Mouse (Mus musculus) T-helper 2 cell (primary cell): ENCODE measurements around the gene Rin3.

Experiments used
- in situ Hi-C: fragments of 300-600 bp; cut with MboI, MseI; formaldehyde crosslinking; loops from one replicate; pipeline ENCODE4 v1.15.1; 2025; ENCODE audit warnings: high pct_unique_total_duplicates

Gene Rin3

GRCm38 (mm10) chr12:102330188-102330587 lies 47.3 kb downstream of the Rin3 start:
- in situ Hi-C loops = loop anchor here (10.0 kb wide), 1 partner anchor 1235 kb away; no protein-coding TSS in a partner anchor

- in situ Hi-C loops = loop anchor here (10.0 kb wide), 1 partner anchor 1236 kb away; no protein-coding TSS in a partner anchor
Measured at GRCm38 (mm10) chr12:102330731-102331130, 47.9 kb downstream of the Rin3 start.

GRCm38 (mm10) chr12:102333101-102333500 lies 50.3 kb downstream of the Rin3 start:
- in situ Hi-C loops = loop anchor here (10.0 kb wide), 1 partner anchor 1238 kb away; no protein-coding TSS in a partner anchor

GRCm38 (mm10) chr12:102339085-102339484 lies 56.2 kb downstream of the Rin3 start:
- in situ Hi-C loops = loop anchor here (10.0 kb wide), 1 partner anchor 1244 kb away; no protein-coding TSS in a partner anchor

- in situ Hi-C loops = no loop called here
Measured at GRCm38 (mm10) chr12:102340471-102340870, 57.6 kb downstream of the Rin3 start.

- in situ Hi-C loops = no loop called here
Measured at GRCm38 (mm10) chr12:102342147-102342546, 59.3 kb downstream of the Rin3 start.

GRCm38 (mm10) chr12:102342602-102343001 lies 59.8 kb downstream of the Rin3 start:
- in situ Hi-C loops = no loop called here

- in situ Hi-C loops = no loop called here
Measured at GRCm38 (mm10) chr12:102345031-102345815, 62.4 kb downstream of the Rin3 start.

GRCm38 (mm10) chr12:102346507-102346906 lies 63.7 kb downstream of the Rin3 start:
- in situ Hi-C loops = no loop called here

GRCm38 (mm10) chr12:102348447-102348846 lies 65.6 kb downstream of the Rin3 start:
- in situ Hi-C loops = no loop called here

GRCm38 (mm10) chr12:102350997-102351396 lies 68.1 kb downstream of the Rin3 start:
- in situ Hi-C loops = no loop called here

GRCm38 (mm10) chr12:102354126-102354984 lies 71.5 kb downstream of the Rin3 start:
- in situ Hi-C loops = no loop called here

GRCm38 (mm10) chr12:102355784-102356183 lies 72.9 kb downstream of the Rin3 start:
- in situ Hi-C loops = no loop called here

- in situ Hi-C loops = no loop called here
Measured at GRCm38 (mm10) chr12:102356781-102357180, 73.9 kb downstream of the Rin3 start.

GRCm38 (mm10) chr12:102359390-102359789 lies 76.5 kb downstream of the Rin3 start:
- in situ Hi-C loops = no loop called here

GRCm38 (mm10) chr12:102361189-102362161 lies 78.6 kb downstream of the Rin3 start:
- in situ Hi-C loops = no loop called here

GRCm38 (mm10) chr12:102365016-102365415 lies 82.2 kb downstream of the Rin3 start:
- in situ Hi-C loops = no loop called here

- in situ Hi-C loops = no loop called here
Measured at GRCm38 (mm10) chr12:102366126-102366816, 83.4 kb downstream of the Rin3 start.

GRCm38 (mm10) chr12:102367075-102367474 lies 84.2 kb downstream of the Rin3 start:
- in situ Hi-C loops = no loop called here

GRCm38 (mm10) chr12:102368066-102368465 lies 85.2 kb downstream of the Rin3 start:
- in situ Hi-C loops = no loop called here

GRCm38 (mm10) chr12:102368556-102368955 lies 85.7 kb downstream of the Rin3 start:
- in situ Hi-C loops = no loop called here
